Mouse (Mus musculus) ES-E14 (cell line): ENCODE measurements around the gene Rasgrf2.

Source experiments
- MAFK ChIP-seq: IDR thresholded peaks from 2 replicates; pipeline ENCODE4 v1.6.1; 2014; ENCODE audit warnings: mild to moderate bottlenecking, low read depth, low read length, inconsistent platforms; ENCODE audit not compliant: insufficient read depth
- ZC3H11A ChIP-seq: IDR thresholded peaks from 2 replicates; pipeline ENCODE4 v1.6.1; 2012; ENCODE audit warnings: low read depth, mild to moderate bottlenecking, inconsistent platforms, low read length, borderline replicate concordance
- ZNF384 ChIP-seq: IDR thresholded peaks from 2 replicates; pipeline ENCODE4 v1.6.1; 2012; ENCODE audit warnings: low read depth, low read length, inconsistent platforms

- TF ChIP-seq ZNF384: no peak
- no peak for TF ChIP-seq ZC3H11A
- TF ChIP-seq MAFK: no peak
Measured at GRCm38 (mm10) chr13:92131384-92132150, at the start of gene Rasgrf2.
